Mouse (Mus musculus): ENCODE measurements at regions not wholly inside any gene's neighbourhood (a gene's known extent, or its start where the extent isn't known, plus 50 kb on each side); places are given as distances from the start of the nearest gene placed in this dataset.

DNA sequence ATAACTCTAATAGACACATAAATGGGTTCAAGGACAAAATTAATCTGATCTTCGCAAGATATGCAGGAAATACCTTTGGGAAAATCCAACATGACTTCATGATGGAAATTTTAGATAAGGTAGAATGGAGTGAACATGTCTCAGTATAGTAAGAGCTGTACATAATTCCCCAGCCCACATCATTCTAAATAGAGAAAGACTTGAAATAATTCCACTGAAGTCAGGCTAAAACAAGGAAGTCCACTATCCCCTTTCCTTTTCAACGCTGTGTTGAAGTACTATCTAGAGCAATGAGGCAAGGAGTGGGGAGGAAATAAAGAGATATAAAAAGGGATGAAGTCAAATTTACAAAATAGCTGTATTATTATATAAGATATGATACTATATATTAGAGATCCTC is 733.9 kb upstream of the Epha7 start:
- TF ChIP-seq CTCF (IDR thresholded peaks at IDR 0.05; ENCODE audit: low read depth, low read length) (no peak), GATA1 (IDR thresholded peaks at IDR 0.05; ENCODE audit: borderline replicate concordance, low read length) (no peak)
